Mouse (Mus musculus) left cerebral cortex, adult 11 months (tissue): ENCODE results near the gene Zfp341.

Source experiments
- DNase-seq: peaks from one replicate; pipeline ENCODE4 v3.0.0; 2022; ENCODE audit warnings: low spot score

Zfp341 gene

GRCm38 (mm10) chr2:154676653-154677609 lies 63.8 kb downstream of the Zfp341 start:
- no peak for DNase-seq

GRCm38 (mm10) chr2:154677651-154678139 lies 64.6 kb downstream of the Zfp341 start:
- no peak for DNase-seq

- no peak for DNase-seq
These were observed 65.9 kb downstream of the Zfp341 start for GRCm38 (mm10) chr2:154678995-154679394.

GRCm38 (mm10) chr2:154680337-154680736 lies 67.2 kb downstream of the Zfp341 start:
- no peak for DNase-seq

GRCm38 (mm10) chr2:154680941-154681340 lies 67.8 kb downstream of the Zfp341 start:
- no peak for DNase-seq

GRCm38 (mm10) chr2:154682712-154683111 lies 69.6 kb downstream of the Zfp341 start:
- DNase-seq, result no peak

GRCm38 (mm10) chr2:154684901-154685470 lies 71.9 kb downstream of the Zfp341 start:
- DNase-seq, result no peak

GRCm38 (mm10) chr2:154685772-154686171 lies 72.7 kb downstream of the Zfp341 start:
- DNase-seq, result no peak

GRCm38 (mm10) chr2:154686819-154687218 lies 73.7 kb downstream of the Zfp341 start:
- DNase-seq, result no peak

- no peak for DNase-seq
These were observed 76.3 kb downstream of the Zfp341 start for GRCm38 (mm10) chr2:154689391-154689790.

GRCm38 (mm10) chr2:154690959-154691358 lies 77.9 kb downstream of the Zfp341 start:
- no peak for DNase-seq

GRCm38 (mm10) chr2:154693186-154693940 lies 80.3 kb downstream of the Zfp341 start:
- no peak for DNase-seq

GRCm38 (mm10) chr2:154693941-154694256 lies 80.8 kb downstream of the Zfp341 start:
- no peak for DNase-seq

- no peak for DNase-seq
These were observed 82.6 kb downstream of the Zfp341 start for GRCm38 (mm10) chr2:154695690-154696089.
